Comparison of ENCODE assay signal across 8 mouse cellular contexts in genomic region chr4:123663688-123663965, GRCm38 (mm10). TPM values are rescaled to one million over a fixed set of nuclear protein-coding genes. Genes with fewer than 3 reads are reported as not detected.
DNase-seq lines count a peak whose midpoint lies in the region; ATAC-seq lines count a peak whose summit lies in the region.

No protein-coding gene starts in this region.

- ATAC-seq in heart, embryonic 11.5 days (replicated peaks; ENCODE audit: insufficient number of reproducible peaks, low FRiP score, low TSS enrichment), result no peak
- no peak for ATAC-seq in neural tube, embryonic 12.5 days (ENCODE audit: low FRiP score, low read depth)

- intact Hi-C loops in heart, postnatal 10 days (cut with DNase I), result loop anchor here (1.0 kb wide), 1 partner anchor 30 kb away; no protein-coding TSS in a partner anchor
- intact Hi-C loops in left cerebral cortex, postnatal 4 days (cut with DNase I), result loop anchor here (5.0 kb wide), 1 partner anchor 136 kb away; no protein-coding TSS in a partner anchor

- H3K9me3 ChIP-seq in heart, embryonic 11.5 days (replicated peaks; ENCODE audit: control insufficient read depth, low read length), result no peaks in the 10 kb centered on the region
- H3K9me3 ChIP-seq in neural tube, embryonic 12.5 days, result no peaks in the 10 kb centered on the region

- H3K9ac ChIP-seq in heart, embryonic 11.5 days (ENCODE audit: low read depth, low read length), result peak overlapping the region; percentile 99
- H3K9ac ChIP-seq in neural tube, embryonic 12.5 days, result peak overlapping the region; percentile 100

- WGBS in heart, embryonic 11.5 days (ENCODE audit: insufficient replicate concordance), result under 1% methylated on average over 12 of the region's 12 CpGs
- WGBS in neural tube, embryonic 12.5 days, result under 1% methylated on average over 12 of the region's 12 CpGs

- peak overlapping the region; percentile 100 for H3K27ac ChIP-seq in heart, embryonic 11.5 days (ENCODE audit: low read depth, low read length)
- peak overlapping the region; percentile 98 for H3K27ac ChIP-seq in neural tube, embryonic 12.5 days

- H3K27me3 ChIP-seq in heart, embryonic 11.5 days (ENCODE audit: control insufficient read depth, insufficient read depth, low read length), result no peaks in the 10 kb centered on the region
- no peaks in the 10 kb centered on the region for H3K27me3 ChIP-seq in neural tube, embryonic 12.5 days (replicated peaks)

- H3K36me3 ChIP-seq in heart, embryonic 11.5 days (ENCODE audit: control insufficient read depth, insufficient read depth, low read length), result no peaks in the 10 kb centered on the region
- H3K36me3 ChIP-seq in neural tube, embryonic 12.5 days, result no peaks in the 10 kb centered on the region

- DNase-seq in heart, adult 9 months (ENCODE audit: low spot score in 2 of 2), result no peak
- peak; percentile 50 for DNase-seq in adrenal gland, adult 2 months
- DNase-seq in heart, postnatal 10 days, result peak; percentile 38 to 46
- DNase-seq in liver, result peak; percentile 51
- DNase-seq in left cerebral cortex, postnatal 4 days, result no peak
- DNase-seq in cerebellum, postnatal 14 days, result no peak

- H3K4me3 ChIP-seq in heart, embryonic 11.5 days (ENCODE audit: low read depth, low read length), result peak overlapping the region; percentile 96
- H3K4me3 ChIP-seq in neural tube, embryonic 12.5 days, result peak overlapping the region; percentile 94

- peaks cover 32% of the 10 kb centered on the region for H3K4me1 ChIP-seq in heart, embryonic 11.5 days (ENCODE audit: control insufficient read depth, insufficient read depth, low read length)
- peaks cover 44% of the 10 kb centered on the region for H3K4me1 ChIP-seq in neural tube, embryonic 12.5 days

- peak overlapping the region; percentile 92 for H3K4me2 ChIP-seq in heart, embryonic 11.5 days
- peak overlapping the region; percentile 86 for H3K4me2 ChIP-seq in neural tube, embryonic 12.5 days (replicated peaks)

RNA-seq across cellular contexts. Expression of gene Macf1, which starts 20.5 kb away (rescaled TPM):
- 68.5 and 108 TPM in 2 replicates for polyA plus RNA-seq in heart, embryonic 11.5 days (2014; fragmentation: Nextera tagmentation; extraction: Ambion mirVana)
- 100 to 1,000 TPM; 122 to 138 TPM for total RNA-seq in adrenal gland, adult 2 months (2021)
- 29.1 and 37.6 TPM in 2 replicates for polyA plus RNA-seq in adrenal gland, adult 2 months (2012; rRNA removed)
- 100 to 1,000 TPM; 316 to 364 TPM for total RNA-seq in heart, postnatal 10 days (2021)
- 61.8 and 62.7 TPM in 2 replicates for polyA plus RNA-seq in neural tube, embryonic 12.5 days (2016; fragmentation: Nextera tagmentation; extraction: Ambion mirVana)
- total RNA-seq in left cerebral cortex, postnatal 4 days (2021), result 100 to 1,000 TPM; 337 to 347 TPM

RNA-seq across cellular contexts. Expression of gene Ndufs5, which starts 54.4 kb away (rescaled TPM):
- polyA plus RNA-seq in heart, embryonic 11.5 days (2014; fragmentation: Nextera tagmentation; extraction: Ambion mirVana), result 490 and 495 TPM in 2 replicates
- total RNA-seq in adrenal gland, adult 2 months (2021), result 100 to 1,000 TPM; 178 to 276 TPM
- polyA plus RNA-seq in adrenal gland, adult 2 months (2012; rRNA removed), result 11.9 and 15.8 TPM in 2 replicates
- total RNA-seq in heart, postnatal 10 days (2021), result 100 to 1,000 TPM; 334 to 374 TPM
- polyA plus RNA-seq in neural tube, embryonic 12.5 days (2016; fragmentation: Nextera tagmentation; extraction: Ambion mirVana), result 377 and 387 TPM in 2 replicates
- 100 to 1,000 TPM; 134 to 138 TPM for total RNA-seq in left cerebral cortex, postnatal 4 days (2021)

Comparison
In these comparisons a context has a peak if more than half of its experiments do, and no peak if none do; other contexts are left out.
1. DNase-seq: peak in adrenal gland, adult 2 months (single experiment), heart, postnatal 10 days (2 of 2) and liver (single experiment); none in heart, adult 9 months (0 of 2), left cerebral cortex, postnatal 4 days (single experiment) and cerebellum, postnatal 14 days (0 of 2).